Mouse (Mus musculus): ENCODE data around the gene Acadl. TPM values are rescaled to one million over a fixed set of nuclear protein-coding genes. Genes with fewer than 3 reads are reported as not detected.

Acadl gene
- 36.3 and 42.7 TPM in 2 replicates for polyA plus RNA-seq (2015; fragmentation: Nextera tagmentation; extraction: Ambion mirVana)

GRCm38 (mm10) chr1:66862712-66863511, at the start of gene Acadl:
Gene Acadl, minus strand, starts transcription at chr1:66863277.
- Histone ChIP-seq H3K4me3 (ENCODE audit: low read depth, low read length) (peak within 1 kb of the TSS; percentile 87), H3K27me3 (ENCODE audit: control insufficient read depth, insufficient read depth, low read depth, low read length) (no peaks in the 10 kb centered on the region), H3K9me3 (replicated peaks; ENCODE audit: control insufficient read depth, low read length, poor library complexity, severe bottlenecking) (0 out of 2 replicates have a peak, but pooled peaks cover 3% of the 10 kb centered on the region), H3K4me1 (ENCODE audit: control insufficient read depth, insufficient read depth, low read length) (peaks cover 5% of the 10 kb centered on the region; the same call in 1 of the 2 replicates), H3K4me2 (ENCODE audit: low read length) (peak within 1 kb of the TSS; percentile 94), H3K36me3 (ENCODE audit: control insufficient read depth, insufficient read depth, low read length) (no peaks in the 10 kb centered on the region), H3K27ac (ENCODE audit: low read length) (peak within 1 kb of the TSS; percentile 72), H3K9ac (ENCODE audit: low read depth, low read length) (peak within 1 kb of the TSS; percentile 77)
- WGBS = under 1% methylated on average over 78 of the region's 85 CpGs
- ATAC-seq = peak; percentile 91

- Histone ChIP-seq H3K27ac (ENCODE audit: low read length) (no peak overlapping the region), H3K4me3 (ENCODE audit: low read depth, low read length) (no peak overlapping the region), H3K9ac (ENCODE audit: low read depth, low read length) (no peak overlapping the region), H3K4me1 (ENCODE audit: control insufficient read depth, insufficient read depth, low read length) (no peaks in the 10 kb centered on the region), H3K9me3 (replicated peaks; ENCODE audit: control insufficient read depth, low read length, poor library complexity, severe bottlenecking) (no peaks in the 10 kb centered on the region), H3K4me2 (ENCODE audit: low read length) (no peak overlapping the region), H3K27me3 (ENCODE audit: control insufficient read depth, insufficient read depth, low read depth, low read length) (no peaks in the 10 kb centered on the region), H3K36me3 (ENCODE audit: control insufficient read depth, insufficient read depth, low read length) (no peaks in the 10 kb centered on the region)
- 86% methylated on average over 1 of the region's 1 CpGs for WGBS
- no peak for ATAC-seq
Observed at GRCm38 (mm10) chr1:66912305-66912704, 49.2 kb upstream of the Acadl start.

DNA sequence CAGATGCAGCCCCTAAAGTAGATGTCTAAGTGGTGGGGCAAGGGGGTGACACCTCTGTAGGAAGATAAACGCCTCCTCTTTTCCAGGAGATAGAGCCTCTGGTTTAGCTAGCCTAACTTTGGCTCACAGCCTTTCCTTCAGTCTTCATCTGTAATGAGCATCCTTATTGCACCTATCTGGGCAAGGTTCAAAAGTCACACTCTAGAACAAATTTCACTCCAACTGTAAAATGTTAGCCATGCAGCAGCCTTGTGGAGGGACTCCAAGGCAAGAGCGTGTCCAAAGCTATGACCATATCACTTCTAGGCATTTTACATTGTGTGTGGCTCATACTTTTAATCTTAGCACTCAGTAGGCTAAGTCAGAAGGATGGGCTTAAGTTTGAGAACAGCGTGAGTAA, 39.5 kb upstream of the Acadl start:
- no peaks in the 10 kb centered on the region for H3K27me3 ChIP-seq (ENCODE audit: control insufficient read depth, insufficient read depth, low read depth, low read length)
- H3K36me3 ChIP-seq (ENCODE audit: control insufficient read depth, insufficient read depth, low read length) = no peaks in the 10 kb centered on the region
- WGBS = 96% methylated on average over 3 of the region's 3 CpGs
- no peak overlapping the region for H3K4me3 ChIP-seq (ENCODE audit: low read depth, low read length)
- H3K4me2 ChIP-seq (ENCODE audit: low read length) = no peak overlapping the region
- H3K9ac ChIP-seq (ENCODE audit: low read depth, low read length) = no peak overlapping the region
- H3K4me1 ChIP-seq (ENCODE audit: control insufficient read depth, insufficient read depth, low read length) = no peaks in the 10 kb centered on the region
- no peak overlapping the region for H3K27ac ChIP-seq (ENCODE audit: low read length)
- H3K9me3 ChIP-seq (replicated peaks; ENCODE audit: control insufficient read depth, low read length, poor library complexity, severe bottlenecking) = no peaks in the 10 kb centered on the region
- ATAC-seq = no peak

GRCm38 (mm10) chr1:66900946-66901345, 37.9 kb upstream of the Acadl start:
- Histone ChIP-seq H3K27me3 (ENCODE audit: control insufficient read depth, insufficient read depth, low read depth, low read length) (no peaks in the 10 kb centered on the region), H3K36me3 (ENCODE audit: control insufficient read depth, insufficient read depth, low read length) (no peaks in the 10 kb centered on the region), H3K4me1 (ENCODE audit: control insufficient read depth, insufficient read depth, low read length) (peaks cover 5% of the 10 kb centered on the region), H3K4me3 (ENCODE audit: low read depth, low read length) (no peak overlapping the region), H3K9me3 (replicated peaks; ENCODE audit: control insufficient read depth, low read length, poor library complexity, severe bottlenecking) (no peaks in the 10 kb centered on the region), H3K4me2 (ENCODE audit: low read length) (no peak overlapping the region), H3K9ac (ENCODE audit: low read depth, low read length) (no peak overlapping the region), H3K27ac (ENCODE audit: low read length) (no peak overlapping the region)
- 97% methylated on average over 4 of the region's 4 CpGs for WGBS
- no peak for ATAC-seq

GRCm38 (mm10) chr1:66898261-66898660, 35.2 kb upstream of the Acadl start:
- WGBS = 61% methylated on average over 7 of the region's 7 CpGs
- Histone ChIP-seq H3K27ac (ENCODE audit: low read length) (no peak overlapping the region), H3K4me3 (ENCODE audit: low read depth, low read length) (no peak overlapping the region), H3K36me3 (ENCODE audit: control insufficient read depth, insufficient read depth, low read length) (no peaks in the 10 kb centered on the region), H3K4me1 (ENCODE audit: control insufficient read depth, insufficient read depth, low read length) (peaks cover 11% of the 10 kb centered on the region), H3K4me2 (ENCODE audit: low read length) (no peak overlapping the region), H3K9ac (ENCODE audit: low read depth, low read length) (no peak overlapping the region), H3K9me3 (replicated peaks; ENCODE audit: control insufficient read depth, low read length, poor library complexity, severe bottlenecking) (no peaks in the 10 kb centered on the region), H3K27me3 (ENCODE audit: control insufficient read depth, insufficient read depth, low read depth, low read length) (no peaks in the 10 kb centered on the region)
- no peak for ATAC-seq

- Histone ChIP-seq H3K4me2 (ENCODE audit: low read length) (peak overlapping the region; percentile 36), H3K27ac (ENCODE audit: low read length) (peak overlapping the region; percentile 83), H3K9me3 (replicated peaks; ENCODE audit: control insufficient read depth, low read length, poor library complexity, severe bottlenecking) (no peaks in the 10 kb centered on the region), H3K27me3 (ENCODE audit: control insufficient read depth, insufficient read depth, low read depth, low read length) (no peaks in the 10 kb centered on the region), H3K9ac (ENCODE audit: low read depth, low read length) (peak overlapping the region; percentile 55), H3K4me3 (ENCODE audit: low read depth, low read length) (no peak overlapping the region), H3K36me3 (ENCODE audit: control insufficient read depth, insufficient read depth, low read length) (no peaks in the 10 kb centered on the region), H3K4me1 (ENCODE audit: control insufficient read depth, insufficient read depth, low read length) (peaks cover 11% of the 10 kb centered on the region)
- WGBS = 44% methylated on average over 5 of the region's 5 CpGs
- ATAC-seq = peak; percentile 65
Observed at GRCm38 (mm10) chr1:66896556-66896955, 33.5 kb upstream of the Acadl start.

GRCm38 (mm10) chr1:66896125-66896524, 33.0 kb upstream of the Acadl start:
- H3K27ac ChIP-seq (ENCODE audit: low read length) = peak overlapping the region; percentile 83
- H3K9ac ChIP-seq (ENCODE audit: low read depth, low read length) = peak overlapping the region; percentile 55; the same call in 1 of the 2 replicates
- peak; percentile 92 for ATAC-seq
- no peaks in the 10 kb centered on the region for H3K9me3 ChIP-seq (replicated peaks; ENCODE audit: control insufficient read depth, low read length, poor library complexity, severe bottlenecking)
- peaks cover 11% of the 10 kb centered on the region for H3K4me1 ChIP-seq (ENCODE audit: control insufficient read depth, insufficient read depth, low read length)
- WGBS = 34% methylated on average over 5 of the region's 5 CpGs
- H3K27me3 ChIP-seq (ENCODE audit: control insufficient read depth, insufficient read depth, low read depth, low read length) = no peaks in the 10 kb centered on the region
- H3K4me2 ChIP-seq (ENCODE audit: low read length) = peak overlapping the region; percentile 36
- H3K4me3 ChIP-seq (ENCODE audit: low read depth, low read length) = no peak overlapping the region
- H3K36me3 ChIP-seq (ENCODE audit: control insufficient read depth, insufficient read depth, low read length) = no peaks in the 10 kb centered on the region

- ATAC-seq = peak; percentile 85
- peak overlapping the region; percentile 55; the same call in 1 of the 2 replicates for H3K9ac ChIP-seq (ENCODE audit: low read depth, low read length)
- peak overlapping the region; percentile 36 for H3K4me2 ChIP-seq (ENCODE audit: low read length)
- H3K27me3 ChIP-seq (ENCODE audit: control insufficient read depth, insufficient read depth, low read depth, low read length) = no peaks in the 10 kb centered on the region
- no peak overlapping the region for H3K4me3 ChIP-seq (ENCODE audit: low read depth, low read length)
- H3K9me3 ChIP-seq (replicated peaks; ENCODE audit: control insufficient read depth, low read length, poor library complexity, severe bottlenecking) = no peaks in the 10 kb centered on the region
- peak overlapping the region; percentile 83 for H3K27ac ChIP-seq (ENCODE audit: low read length)
- H3K4me1 ChIP-seq (ENCODE audit: control insufficient read depth, insufficient read depth, low read length) = peaks cover 11% of the 10 kb centered on the region
- no peaks in the 10 kb centered on the region for H3K36me3 ChIP-seq (ENCODE audit: control insufficient read depth, insufficient read depth, low read length)
Observed at GRCm38 (mm10) chr1:66895837-66896118, 32.7 kb upstream of the Acadl start.

GRCm38 (mm10) chr1:66895093-66895836, 32.2 kb upstream of the Acadl start:
- H3K27me3 ChIP-seq (ENCODE audit: control insufficient read depth, insufficient read depth, low read depth, low read length) = no peaks in the 10 kb centered on the region

More at GRCm38 (mm10) chr1:66895093-66895836, 32.2 kb upstream of the Acadl start:
- H3K9me3 ChIP-seq (replicated peaks; ENCODE audit: control insufficient read depth, low read length, poor library complexity, severe bottlenecking) = no peaks in the 10 kb centered on the region
- no peaks in the 10 kb centered on the region for H3K36me3 ChIP-seq (ENCODE audit: control insufficient read depth, insufficient read depth, low read length)
- H3K9ac ChIP-seq (ENCODE audit: low read depth, low read length) = no peak overlapping the region
- peak overlapping the region; percentile 5; the same call in 1 of the 2 replicates for H3K4me2 ChIP-seq (ENCODE audit: low read length)
- no peak for ATAC-seq
- H3K27ac ChIP-seq (ENCODE audit: low read length) = no peak overlapping the region; the same call in 1 of the 2 replicates
- peaks cover 11% of the 10 kb centered on the region for H3K4me1 ChIP-seq (ENCODE audit: control insufficient read depth, insufficient read depth, low read length)
- WGBS = 62% methylated on average over 6 of the region's 6 CpGs
- H3K4me3 ChIP-seq (ENCODE audit: low read depth, low read length) = no peak overlapping the region
